Mouse (Mus musculus) intestine, postnatal 0 days (tissue): ENCODE results near the gene Ccdc40. TPM values are rescaled to one million over a fixed set of nuclear protein-coding genes. Genes with fewer than 3 reads are reported as not detected.
"Not testable (repeated sequence)": the region's sequence is repeated elsewhere in the genome, so short reads cannot be mapped to it uniquely, and the experiment has no call there.

ENCODE experiments used
- ATAC-seq: fragments of 200-750 bp; cut with Nextera tagmentation; 2 replicates; pipeline ENCODE4 v1.8.0; 2017; ENCODE audit warnings: mild to moderate bottlenecking, moderate TSS enrichment, moderate library complexity
- H3K27ac ChIP-seq: fragments of 300-500 bp; sonication (generic); 2 replicates; pipeline ENCODE4 v1.5.1; 2014; ENCODE audit warnings: mild to moderate bottlenecking, low read depth, low read length, moderate library complexity
- H3K27me3 ChIP-seq: fragments of 300-500 bp; sonication (generic); replicated peaks from 2 replicates; pipeline ENCODE4 v1.6.1; 2014; ENCODE audit warnings: low read length, mixed read lengths; ENCODE audit not compliant: control insufficient read depth, insufficient read depth
- H3K36me3 ChIP-seq: fragments of 300-500 bp; sonication (generic); 2 replicates; pipeline ENCODE4 v1.6.1; 2014; ENCODE audit warnings: mild to moderate bottlenecking, moderate library complexity; ENCODE audit not compliant: control insufficient read depth, insufficient read depth
- H3K4me1 ChIP-seq: fragments of 300-500 bp; sonication (generic); replicated peaks from 2 replicates; pipeline ENCODE4 v1.6.1; 2014; ENCODE audit warnings: antibody characterized with exemption, low read length, mixed read lengths; ENCODE audit not compliant: control insufficient read depth, insufficient read depth
- H3K4me2 ChIP-seq: fragments of 300-500 bp; sonication (generic); replicated peaks from 2 replicates; pipeline ENCODE4 v1.6.1; 2014; ENCODE audit warnings: low read depth, mild to moderate bottlenecking, moderate library complexity
- H3K4me3 ChIP-seq: fragments of 300-500 bp; sonication (generic); 2 replicates; pipeline ENCODE4 v1.5.1; 2014; ENCODE audit warnings: low read depth, low read length
- H3K9ac ChIP-seq: fragments of 300-500 bp; sonication (generic); 2 replicates; pipeline ENCODE4 v1.6.1; 2014; ENCODE audit warnings: mild to moderate bottlenecking, low read depth, low read length
- H3K9me3 ChIP-seq: fragments of 300-500 bp; sonication (generic); 2 replicates; pipeline ENCODE4 v1.6.1; 2016; ENCODE audit warnings: mixed run types; ENCODE audit not compliant: control insufficient read depth
- CTCF ChIP-seq: sonication (generic); IDR thresholded peaks from 2 replicates; pipeline ENCODE4 v1.5.1; 2016; ENCODE audit warnings: low read depth, mild to moderate bottlenecking, control low read depth, antibody characterized with exemption, moderate library complexity
- WGBS: fragments of 180-500 bp; shearing (Covaris S2); extraction: QIAGEN DNeasy Blood & Tissue Kit; methylation state at CpG from one replicate; pipeline ENCODE4 v1.1.7; 2014; 5-methylcytosine and 5-hydroxymethylcytosine counted together
- polyA plus RNA-seq: library from polyadenylated mRNA; unstranded; fragments of >200 nt; fragmentation: Nextera tagmentation; extraction: Ambion mirVana; gene quantifications from 2 replicates; pipeline ENCODE4 v1.2.1, GENCODE M21; 2015

The Ccdc40 gene
- polyA plus RNA-seq, 1 experiment from 2014 or later: 1.5 TPM

- no peak for TF ChIP-seq CTCF
- WGBS: 9% methylated on average over 11 of the region's 11 CpGs
- Histone ChIP-seq H3K27me3 (0 out of 2 replicates have a peak, but pooled peaks cover 2% of the 10 kb centered on the region), H3K36me3 (no peaks in the 10 kb centered on the region), H3K27ac (no peak overlapping the region), H3K4me1 (no peaks in the 10 kb centered on the region; the same call in 1 of the 2 replicates), H3K4me2 (peak overlapping the region; percentile 69), H3K9ac (no peak overlapping the region), H3K9me3 (no peaks in the 10 kb centered on the region), H3K4me3 (peak overlapping the region; percentile 28)
- ATAC-seq: peak; percentile 62
Measured at GRCm38 (mm10) chr11:119238305-119238721, 9.9 kb downstream of the Ccdc40 start.

GRCm38 (mm10) chr11:119239480-119239879 is 11.1 kb downstream of the Ccdc40 start:
- no peaks in the 10 kb centered on the region; the same call in 1 of the 2 replicates for H3K4me1 ChIP-seq
- no peak for ATAC-seq
- H3K27ac ChIP-seq: no peak overlapping the region
- 0 out of 2 replicates have a peak, but pooled peaks cover 2% of the 10 kb centered on the region for H3K27me3 ChIP-seq
- no peaks in the 10 kb centered on the region for H3K36me3 ChIP-seq
- no peaks in the 10 kb centered on the region for H3K9me3 ChIP-seq
- no peak overlapping the region for H3K4me3 ChIP-seq
- H3K4me2 ChIP-seq: no peak overlapping the region
- no peak overlapping the region for H3K9ac ChIP-seq
- WGBS: 86% methylated on average over 12 of the region's 12 CpGs
- no peak for TF ChIP-seq CTCF

- not testable (repeated sequence) for ATAC-seq, H3K9ac ChIP-seq, H3K27me3 ChIP-seq, H3K36me3 ChIP-seq, H3K4me2 ChIP-seq, H3K9me3 ChIP-seq, H3K4me1 ChIP-seq, H3K27ac ChIP-seq, H3K4me3 ChIP-seq
- WGBS: 92% methylated on average over 6 of the region's 6 CpGs
Measured at GRCm38 (mm10) chr11:119245543-119245942, 17.2 kb downstream of the Ccdc40 start.

- no peaks in the 10 kb centered on the region for H3K36me3 ChIP-seq
- H3K27ac ChIP-seq: no peak overlapping the region
- H3K4me1 ChIP-seq: no peaks in the 10 kb centered on the region
- 26% methylated on average over 6 of the region's 6 CpGs for WGBS
- ATAC-seq: peak; percentile 48; the same call in 1 of the 2 replicates
- TF ChIP-seq CTCF: peak; percentile 77
- H3K9me3 ChIP-seq: no peaks in the 10 kb centered on the region
- H3K27me3 ChIP-seq: 0 out of 2 replicates have a peak, but pooled peaks cover 3% of the 10 kb centered on the region
- H3K4me2 ChIP-seq: no peak overlapping the region
- no peak overlapping the region for H3K4me3 ChIP-seq
- no peak overlapping the region for H3K9ac ChIP-seq
Measured at GRCm38 (mm10) chr11:119249011-119249410, 20.6 kb downstream of the Ccdc40 start.

- no peak overlapping the region for H3K4me2 ChIP-seq
- no peak for TF ChIP-seq CTCF
- WGBS: 57% methylated on average over 17 of the region's 17 CpGs
- no peaks in the 10 kb centered on the region for H3K36me3 ChIP-seq
- H3K27ac ChIP-seq: no peak overlapping the region
- H3K27me3 ChIP-seq: 0 out of 2 replicates have a peak, but pooled peaks cover 3% of the 10 kb centered on the region
- no peak overlapping the region for H3K4me3 ChIP-seq
- H3K4me1 ChIP-seq: no peaks in the 10 kb centered on the region
- H3K9ac ChIP-seq: no peak overlapping the region
- no peaks in the 10 kb centered on the region for H3K9me3 ChIP-seq
- ATAC-seq: no peak
Measured at GRCm38 (mm10) chr11:119250998-119251397, 22.6 kb downstream of the Ccdc40 start.

- no peak overlapping the region for H3K4me3 ChIP-seq
- TF ChIP-seq CTCF: peak; percentile 76
- peak; percentile 53; the same call in 1 of the 2 replicates for ATAC-seq
- 0 out of 2 replicates have a peak, but pooled peaks cover 3% of the 10 kb centered on the region for H3K27me3 ChIP-seq
- no peak overlapping the region for H3K27ac ChIP-seq
- no peaks in the 10 kb centered on the region for H3K4me1 ChIP-seq
- no peak overlapping the region for H3K9ac ChIP-seq
- H3K4me2 ChIP-seq: peak overlapping the region; percentile 51
- H3K36me3 ChIP-seq: no peaks in the 10 kb centered on the region
- H3K9me3 ChIP-seq: no peaks in the 10 kb centered on the region
- WGBS: 8% methylated on average over 22 of the region's 22 CpGs
Measured at GRCm38 (mm10) chr11:119252854-119253541, 24.6 kb downstream of the Ccdc40 start.

GRCm38 (mm10) chr11:119256557-119256956 is 28.2 kb downstream of the Ccdc40 start:
- not testable (repeated sequence) for ATAC-seq

More at GRCm38 (mm10) chr11:119256557-119256956, 28.2 kb downstream of the Ccdc40 start:
- not testable (repeated sequence) for H3K4me3 ChIP-seq, H3K9ac ChIP-seq, H3K27me3 ChIP-seq, H3K27ac ChIP-seq, H3K4me2 ChIP-seq, H3K36me3 ChIP-seq, H3K9me3 ChIP-seq, H3K4me1 ChIP-seq
- 57% methylated on average over 5 of the region's 5 CpGs for WGBS
